Mouse (Mus musculus) layer of hippocampus, adult 2 months (tissue): ENCODE results near the gene Tubb1. TPM values are rescaled to one million over a fixed set of nuclear protein-coding genes. Genes with fewer than 3 reads are reported as not detected.

Experiments used
- DNase-seq, 2 experiments: peaks; one replicate each; pipeline ENCODE4 v3.0.0; 2022; ENCODE audit warnings: low spot score in 2 of 2
- H3K27ac ChIP-seq: fragments of 200-600 bp; 2 replicates; pipeline ENCODE4 v1.8.1; 2022
- H3K4me3 ChIP-seq: fragments of 200-600 bp; 2 replicates; pipeline ENCODE4 v1.8.1; 2022; ENCODE audit warnings: mild to moderate bottlenecking
- CTCF ChIP-seq: fragments of 200-600 bp; conservative IDR thresholded peaks from 2 replicates; pipeline ENCODE4 v1.8.1; 2022; ENCODE audit warnings: antibody characterized with exemption, mild to moderate bottlenecking, moderate library complexity
- long read RNA-seq, 2 experiments: library from polyadenylated mRNA; stranded (forward); transcript quantifications; one replicate each; pipeline ENCODE4 v2.0.0; 2021; ENCODE audit warnings: borderline mapping rate in 2 of 2
- total RNA-seq, 2 experiments: library from RNA; stranded (reverse); gene quantifications; 2 replicates each; pipeline ENCODE4 v1.2.3; 2021

Gene Tubb1
- total RNA-seq = not detected
- long read RNA-seq, experiment 1 = 0 reads
- long read RNA-seq, experiment 2 = 0 reads

- Histone ChIP-seq H3K27ac (no peak within 1 kb of the TSS), H3K4me3 (no peak within 1 kb of the TSS)
- no peak for DNase-seq
- TF ChIP-seq CTCF = no peak
These were observed at the start of gene Tubb1 for GRCm38 (mm10) chr2:174450353-174450752. Gene Tubb1 (plus strand): TSS chr2:174450695.

- H3K27ac ChIP-seq = no peak overlapping the region
- TF ChIP-seq CTCF = no peak
- no peak for DNase-seq
- H3K4me3 ChIP-seq = no peak overlapping the region
These were observed 40.3 kb upstream of the Tubb1 start for GRCm38 (mm10) chr2:174410222-174410621.

GRCm38 (mm10) chr2:174413127-174413526 lies 37.4 kb upstream of the Tubb1 start:
- Histone ChIP-seq H3K27ac (no peak overlapping the region), H3K4me3 (no peak overlapping the region)
- no peak for DNase-seq
- TF ChIP-seq CTCF = no peak

GRCm38 (mm10) chr2:174415001-174415730 lies 35.3 kb upstream of the Tubb1 start:
- H3K27ac ChIP-seq = no peak overlapping the region; the same call in 1 of the 2 replicates
- TF ChIP-seq CTCF = no peak
- peak overlapping the region; percentile 63 for H3K4me3 ChIP-seq
- no peak for DNase-seq

GRCm38 (mm10) chr2:174415731-174416310 lies 34.7 kb upstream of the Tubb1 start, which contains the start of gene Nelfcd:
Gene Nelfcd (plus strand): TSS chr2:174415804.
- Histone ChIP-seq H3K27ac (peak within 1 kb of the TSS; percentile 81), H3K4me3 (peak within 1 kb of the TSS; percentile 63)
- TF ChIP-seq CTCF = no peak
- peak; percentile 92 to 94 for DNase-seq

- no peak overlapping the region for H3K27ac ChIP-seq
- H3K4me3 ChIP-seq = no peak overlapping the region
- TF ChIP-seq CTCF = no peak
- DNase-seq = no peak
These were observed 29.4 kb upstream of the Tubb1 start for GRCm38 (mm10) chr2:174421107-174421506.

- TF ChIP-seq CTCF = no peak
- no peak overlapping the region for H3K27ac ChIP-seq
These were observed 26.0 kb upstream of the Tubb1 start for GRCm38 (mm10) chr2:174424301-174425085.

GRCm38 (mm10) chr2:174426856-174427255 lies 23.6 kb upstream of the Tubb1 start:
- TF ChIP-seq CTCF = no peak
- H3K4me3 ChIP-seq = no peak overlapping the region
- H3K27ac ChIP-seq = no peak overlapping the region
- no peak for DNase-seq

More at GRCm38 (mm10) chr2:174424301-174425085, 26.0 kb upstream of the Tubb1 start:
- no peak overlapping the region for H3K4me3 ChIP-seq
- DNase-seq = no peak

GRCm38 (mm10) chr2:174428076-174428835 lies 22.2 kb upstream of the Tubb1 start:
- DNase-seq = no peak
- H3K4me3 ChIP-seq = no peak overlapping the region
- TF ChIP-seq CTCF = no peak
- H3K27ac ChIP-seq = no peak overlapping the region

GRCm38 (mm10) chr2:174428996-174429591 lies 21.4 kb upstream of the Tubb1 start:
- TF ChIP-seq CTCF = no peak
- DNase-seq = no peak
- Histone ChIP-seq H3K27ac (no peak overlapping the region), H3K4me3 (no peak overlapping the region)

GRCm38 (mm10) chr2:174434943-174435342 lies 15.6 kb upstream of the Tubb1 start:
- no peak overlapping the region for H3K27ac ChIP-seq
- H3K4me3 ChIP-seq = no peak overlapping the region
- TF ChIP-seq CTCF = no peak
- no peak for DNase-seq

- no peak overlapping the region for H3K4me3 ChIP-seq
- TF ChIP-seq CTCF = no peak
- H3K27ac ChIP-seq = no peak overlapping the region
- no peak for DNase-seq
These were observed 14.3 kb upstream of the Tubb1 start for GRCm38 (mm10) chr2:174436076-174436701.
